Mouse (Mus musculus) liver, embryonic 14.5 days (tissue): ENCODE measurements at regions not wholly inside any gene's neighbourhood (a gene's known extent, or its start where the extent isn't known, plus 50 kb on each side); places are given as distances from the start of the nearest gene placed in this dataset.

Experiments used
- CTCF ChIP-seq: IDR thresholded peaks from 2 replicates; pipeline ENCODE4 v1.5.1; 2016; ENCODE audit warnings: antibody characterized with exemption, low read depth, control low read depth
- EP300 ChIP-seq: IDR thresholded peaks from 2 replicates; pipeline ENCODE4 v1.6.1; 2016; ENCODE audit warnings: antibody characterized with exemption, low read depth

DNA sequence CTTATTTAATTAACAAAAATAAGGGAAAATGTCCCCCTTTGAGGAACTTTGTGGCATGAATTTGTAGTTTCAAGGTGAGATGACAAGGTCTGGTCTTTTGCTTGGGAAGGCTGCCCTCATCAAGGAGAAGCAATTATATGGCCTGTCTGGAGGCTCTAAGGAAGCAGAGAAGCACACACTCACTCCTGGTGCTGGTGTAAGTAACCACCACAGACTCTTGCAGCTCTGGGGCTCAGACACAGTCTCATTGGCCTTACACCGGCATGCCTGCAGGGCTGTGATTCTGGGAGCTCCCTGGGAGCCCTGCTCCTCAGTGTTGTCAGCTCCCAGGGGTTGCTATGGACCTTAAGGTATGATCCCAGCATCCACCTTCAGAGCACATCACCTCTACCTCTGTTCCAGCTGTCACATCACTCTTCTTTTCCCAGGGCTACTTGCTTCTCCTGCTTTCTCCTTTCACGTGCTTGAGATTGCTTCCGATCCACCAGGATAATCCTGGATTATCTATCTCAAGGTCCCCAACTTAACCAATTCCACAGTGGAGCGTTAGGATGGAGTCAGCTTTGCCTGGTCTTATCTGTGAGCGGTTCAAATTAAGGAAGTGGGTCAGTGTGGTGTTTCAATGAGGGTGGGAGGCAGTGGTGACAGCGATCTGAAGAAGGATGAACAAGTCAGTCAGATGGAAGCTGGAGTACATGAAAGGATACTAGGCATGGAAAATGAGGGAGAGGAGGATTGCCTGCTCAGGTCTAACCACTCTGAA is 96.0 kb upstream of the Clnk start:
- no peak for TF ChIP-seq CTCF
- no peak for TF ChIP-seq EP300
